Mouse (Mus musculus): ENCODE results near the gene Sf3b1. TPM values are rescaled to one million over a fixed set of nuclear protein-coding genes. Genes with fewer than 3 reads are reported as not detected.
"Not testable (repeated sequence)": the region's sequence is repeated elsewhere in the genome, so short reads cannot be mapped to it uniquely, and the experiment has no call there.

Sf3b1 gene
- polyA plus RNA-seq (2017; shearing (Covaris generic)) = 100 to 1,000 TPM; 411 to 495 TPM

GRCm38 (mm10) chr1:55027253-55027801 lies at the start of gene Sf3b1:
TSS of gene Sf3b1 (minus strand) at chr1:55027481.
- peak; percentile 77 for ATAC-seq

- no peak for ATAC-seq
These were observed 49.1 kb upstream of the Sf3b1 start for GRCm38 (mm10) chr1:55076395-55076743.

- ATAC-seq = no peak
These were observed 48.5 kb upstream of the Sf3b1 start for GRCm38 (mm10) chr1:55075652-55076394.

GRCm38 (mm10) chr1:55074757-55075156 lies 47.5 kb upstream of the Sf3b1 start:
- no peak for ATAC-seq

- ATAC-seq = not testable (repeated sequence)
These were observed 45.0 kb upstream of the Sf3b1 start for GRCm38 (mm10) chr1:55072328-55072727.

GRCm38 (mm10) chr1:55061772-55062171 lies 34.5 kb upstream of the Sf3b1 start:
- ATAC-seq = no peak

GRCm38 (mm10) chr1:55061099-55061498 lies 33.8 kb upstream of the Sf3b1 start:
- no peak for ATAC-seq

- not testable (repeated sequence) for ATAC-seq
These were observed 31.1 kb upstream of the Sf3b1 start for GRCm38 (mm10) chr1:55058383-55058782.

GRCm38 (mm10) chr1:55055322-55056115 lies 28.2 kb upstream of the Sf3b1 start:
- no peak for ATAC-seq

- ATAC-seq = no peak
These were observed 26.3 kb upstream of the Sf3b1 start for GRCm38 (mm10) chr1:55053596-55053995.

GRCm38 (mm10) chr1:55053005-55053404 lies 25.7 kb upstream of the Sf3b1 start:
- peak; percentile 6 for ATAC-seq

- peak; percentile 94 for ATAC-seq
These were observed 25.2 kb upstream of the Sf3b1 start, which contains the start of gene Coq10b for GRCm38 (mm10) chr1:55052355-55052953. TSS of gene Coq10b (plus strand) at chr1:55052770.

- no peak for ATAC-seq
These were observed 24.4 kb upstream of the Sf3b1 start for GRCm38 (mm10) chr1:55051671-55052070.

GRCm38 (mm10) chr1:55048841-55049587 lies 21.7 kb upstream of the Sf3b1 start:
- no peak for ATAC-seq

- peak; percentile 51 for ATAC-seq
These were observed 15.9 kb upstream of the Sf3b1 start for GRCm38 (mm10) chr1:55043164-55043563.

- peak; percentile 45 for ATAC-seq
These were observed 15.0 kb upstream of the Sf3b1 start for GRCm38 (mm10) chr1:55042246-55042645.

GRCm38 (mm10) chr1:55041691-55042090 lies 14.4 kb upstream of the Sf3b1 start:
- ATAC-seq = no peak

- no peak for ATAC-seq
These were observed 12.7 kb upstream of the Sf3b1 start for GRCm38 (mm10) chr1:55039944-55040343.

- no peak for ATAC-seq
These were observed 3.9 kb upstream of the Sf3b1 start for GRCm38 (mm10) chr1:55031026-55031779.

- ATAC-seq = no peak
These were observed 2.2 kb upstream of the Sf3b1 start for GRCm38 (mm10) chr1:55029446-55029845.

GRCm38 (mm10) chr1:55028512-55029249 lies 1.4 kb upstream of the Sf3b1 start:
- ATAC-seq = peak; percentile 65

Measured in CD4-positive, CD25-positive, alpha-beta regulatory T cell, adult 4 months (primary cell).